Mouse (Mus musculus) macrophage (primary cell): ENCODE data around the gene Padi1. TPM values are rescaled to one million over a fixed set of nuclear protein-coding genes. Genes with fewer than 3 reads are reported as not detected.

Source experiments
- H3K27ac ChIP-seq: fragments of 350-480 bp; formaldehyde crosslinking; 2 replicates; pipeline ENCODE4 v1.9.0; 2021
- H3K36me3 ChIP-seq: fragments of 350-480 bp; formaldehyde crosslinking; 2 replicates; pipeline ENCODE4 v1.9.0; 2021; ENCODE audit errors: inconsistent target
- H3K4me3 ChIP-seq: fragments of 350-480 bp; formaldehyde crosslinking; 2 replicates; pipeline ENCODE4 v1.9.0; 2021; ENCODE audit errors: inconsistent target
- H3K79me2 ChIP-seq: fragments of 350-480 bp; formaldehyde crosslinking; 2 replicates; pipeline ENCODE4 v1.9.0; 2021; ENCODE audit errors: inconsistent target
- WGBS: methylation state at CpG from one replicate; pipeline ENCODE4 v1.1.7; 2026; ENCODE audit warnings: inconsistent platforms; ENCODE audit not compliant: missing documents; 5-methylcytosine and 5-hydroxymethylcytosine counted together
- polyA plus RNA-seq: library from polyadenylated mRNA; stranded (reverse); fragments of 250-400 nt; gene quantifications from 3 replicates; pipeline ENCODE4 v1.2.4, GENCODE M21; 2018; ENCODE audit warnings: inconsistent platforms

The Padi1 gene
- polyA plus RNA-seq, 1 experiment from 2014 or later: not detected

DNA sequence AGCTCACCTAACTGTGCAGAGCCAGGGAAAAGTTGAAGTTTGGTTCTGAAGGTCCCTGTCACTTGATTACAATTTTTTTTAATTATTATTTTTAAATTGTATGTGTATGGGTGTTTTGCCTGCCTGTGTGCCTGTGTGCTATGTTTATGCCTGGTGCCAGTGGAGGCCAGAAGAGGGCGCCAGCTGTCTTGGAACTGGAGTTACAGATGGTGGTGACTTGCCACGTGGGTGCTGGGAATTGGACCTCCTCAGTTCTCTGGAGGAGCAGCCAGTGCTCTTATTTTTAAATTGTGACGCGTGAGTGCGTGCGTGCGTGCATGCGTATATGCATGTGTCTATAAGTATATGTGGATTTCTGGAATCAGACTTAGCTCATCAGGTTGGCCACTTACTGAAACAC, 28.2 kb downstream of the Padi1 start:
- no peaks in the 10 kb centered on the region for H3K79me2 ChIP-seq
- WGBS: 94% methylated on average over 8 of the region's 8 CpGs
- H3K36me3 ChIP-seq: no peaks in the 10 kb centered on the region
- H3K4me3 ChIP-seq: no peak overlapping the region
- no peak overlapping the region for H3K27ac ChIP-seq

DNA sequence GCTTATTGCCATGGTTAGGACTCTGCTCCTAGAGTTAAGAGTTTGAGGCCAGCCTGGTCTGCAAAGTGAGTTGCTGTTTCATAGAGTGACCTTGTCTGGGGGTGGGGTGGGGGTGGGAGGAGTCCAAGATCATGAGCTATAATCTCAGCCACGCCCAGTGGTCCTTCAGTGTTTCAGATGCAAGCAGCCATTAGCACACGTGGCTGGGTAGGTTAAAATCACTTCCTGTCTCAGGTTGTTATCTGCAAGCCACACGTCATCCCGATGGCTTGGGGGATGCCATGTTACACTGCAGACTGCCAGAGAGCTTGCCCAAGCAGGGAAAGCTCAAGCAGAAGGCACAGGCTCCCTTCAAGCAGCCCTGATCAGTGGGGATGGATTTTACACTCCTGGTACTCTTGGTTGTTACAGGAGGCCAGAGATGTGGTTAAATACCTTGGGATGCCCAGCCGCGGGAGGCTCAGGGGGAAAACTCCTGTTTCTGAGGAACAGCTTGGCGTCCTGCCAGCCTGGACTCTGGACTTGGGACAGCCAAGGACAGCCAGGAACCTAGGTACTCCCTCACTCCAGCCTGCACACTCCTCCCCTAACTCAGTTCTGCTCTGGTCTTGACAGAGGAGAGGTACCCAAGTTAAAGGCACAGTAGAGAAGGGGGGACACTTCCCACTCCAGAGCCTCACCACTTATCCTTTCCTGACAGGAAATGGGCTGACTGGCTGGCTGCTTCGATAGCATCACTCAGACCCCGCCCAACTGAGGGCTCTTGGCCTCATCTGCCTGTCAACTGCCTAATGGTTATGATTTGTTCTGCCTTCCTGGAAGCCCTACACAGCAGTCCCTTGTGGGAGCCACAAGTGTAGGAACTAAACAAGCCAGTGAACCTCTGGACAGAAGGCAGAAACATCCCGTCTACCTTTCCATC, 29.3 kb downstream of the Padi1 start:
- Histone ChIP-seq H3K4me3 (no peak overlapping the region), H3K79me2 (no peaks in the 10 kb centered on the region), H3K36me3 (no peaks in the 10 kb centered on the region), H3K27ac (no peak overlapping the region)
- WGBS: 11% methylated on average over 10 of the region's 10 CpGs

DNA sequence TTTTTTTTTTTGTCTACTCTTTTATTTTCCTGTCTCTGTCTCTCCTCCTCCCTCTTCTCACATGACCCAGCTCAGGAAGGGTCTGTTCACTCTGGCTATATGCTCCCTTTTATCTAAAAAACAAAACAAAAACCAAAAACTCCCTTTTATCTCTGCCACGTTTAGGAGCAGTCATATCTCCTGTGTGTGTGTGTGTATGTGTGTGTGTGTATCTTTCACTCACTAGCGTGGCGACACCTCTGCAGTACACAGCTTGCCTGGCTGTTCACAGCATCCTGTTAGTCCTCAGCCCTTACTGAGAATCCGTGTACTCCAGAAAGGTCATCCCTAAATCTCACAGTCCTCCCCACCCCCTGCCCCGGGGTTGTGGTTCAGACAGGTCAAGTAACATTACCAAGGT, 30.1 kb downstream of the Padi1 start:
- no peaks in the 10 kb centered on the region for H3K79me2 ChIP-seq
- WGBS: 60% methylated on average over 5 of the region's 5 CpGs

DNA sequence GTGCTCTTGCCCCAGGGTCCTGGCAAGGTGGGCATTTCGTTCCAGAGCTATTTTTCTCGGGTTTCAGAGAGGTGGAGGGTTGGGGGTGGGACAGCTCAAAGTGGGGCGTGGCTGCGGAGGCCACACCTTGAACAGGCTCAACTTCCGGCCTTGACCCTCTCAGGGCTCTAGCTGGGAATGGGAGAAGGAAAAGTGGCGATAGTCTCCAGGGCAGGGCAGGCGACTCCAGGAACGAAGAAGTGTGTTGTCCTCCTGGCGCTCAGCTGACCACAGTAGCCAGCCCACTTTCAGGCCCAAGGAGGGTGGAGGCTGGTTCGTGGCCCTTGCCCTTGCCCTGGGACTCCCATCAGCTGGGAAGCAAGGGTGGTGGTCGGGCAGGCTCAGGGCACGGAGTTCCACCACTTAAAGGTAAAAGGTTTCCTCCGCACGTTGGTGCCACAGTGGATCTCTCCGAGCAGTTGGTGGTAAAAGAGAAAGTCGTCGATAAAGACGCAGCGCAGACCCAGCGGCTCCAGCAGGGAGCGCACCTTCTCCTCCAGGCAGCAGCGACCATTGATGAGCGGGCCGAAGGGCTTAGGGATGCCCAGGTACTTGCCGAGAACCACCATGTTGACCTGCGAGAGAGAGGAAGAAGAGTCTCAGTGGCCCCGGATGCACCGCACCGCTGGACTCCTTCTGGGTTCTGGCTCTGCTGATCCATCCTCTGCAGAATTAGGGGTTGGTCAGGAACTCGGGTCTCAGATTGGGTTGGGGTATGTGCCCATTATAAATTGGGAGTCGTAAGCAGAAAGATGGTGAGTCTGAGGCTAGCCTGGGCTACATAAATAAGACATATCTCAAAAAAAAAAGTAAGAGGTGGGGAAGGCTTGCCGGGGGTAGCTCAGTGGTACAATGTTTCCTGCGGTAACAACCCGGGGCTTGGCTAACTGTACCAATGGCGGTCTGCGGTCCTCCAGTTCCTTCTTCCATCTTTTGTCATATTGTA, 31.0 kb downstream of the Padi1 start:
- Histone ChIP-seq H3K4me3 (peak overlapping the region; percentile 34), H3K36me3 (no peaks in the 10 kb centered on the region), H3K79me2 (no peaks in the 10 kb centered on the region), H3K27ac (no peak overlapping the region)
- 17% methylated on average over 35 of the region's 36 CpGs for WGBS

More for the DNA sequence above, 30.1 kb downstream of the Padi1 start:
- H3K27ac ChIP-seq: no peak overlapping the region
- H3K4me3 ChIP-seq: no peak overlapping the region
- no peaks in the 10 kb centered on the region for H3K36me3 ChIP-seq

DNA sequence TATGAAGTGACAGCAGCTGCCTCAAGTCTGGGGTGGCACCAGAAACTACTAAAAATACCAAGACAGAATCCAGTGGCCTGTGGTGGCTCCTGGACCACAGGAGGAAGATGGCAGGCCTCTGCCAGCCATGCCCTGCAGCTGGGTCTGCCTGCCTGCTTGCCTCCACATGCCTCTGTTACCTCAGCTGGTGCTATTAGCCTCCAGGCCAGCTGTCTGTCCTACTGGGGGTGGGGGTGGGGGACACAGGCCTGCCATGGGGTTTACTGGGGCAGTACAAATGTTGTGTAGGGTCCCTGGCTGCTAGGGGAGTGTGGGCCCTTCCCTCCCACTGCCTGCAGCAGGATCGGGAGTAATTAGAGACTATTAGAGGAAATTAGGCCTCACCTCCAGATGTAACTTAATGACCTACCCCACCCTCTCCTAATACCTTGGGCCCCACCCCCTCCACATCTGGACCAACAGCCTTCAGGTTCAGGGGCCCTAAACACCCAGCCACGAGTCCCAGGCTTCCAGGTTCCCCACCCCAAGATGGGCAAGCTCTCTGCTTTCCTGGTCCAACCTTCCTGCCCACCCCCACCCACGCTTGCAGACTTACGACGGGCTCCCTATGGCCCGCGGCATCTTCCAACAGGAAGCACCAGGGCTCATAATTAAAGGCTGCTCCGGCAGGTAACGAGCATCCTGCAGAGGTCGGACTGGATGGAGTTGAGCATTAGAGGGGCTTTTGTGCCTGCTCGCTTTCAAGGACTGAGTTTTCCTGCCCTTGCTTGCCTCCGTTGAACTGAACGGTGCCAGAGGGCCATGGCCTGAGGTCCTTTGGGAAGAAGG, 32.0 kb downstream of the Padi1 start:
- Histone ChIP-seq H3K4me3 (no peak overlapping the region), H3K79me2 (no peaks in the 10 kb centered on the region), H3K36me3 (no peaks in the 10 kb centered on the region), H3K27ac (no peak overlapping the region)
- 57% methylated on average over 13 of the region's 13 CpGs for WGBS

DNA sequence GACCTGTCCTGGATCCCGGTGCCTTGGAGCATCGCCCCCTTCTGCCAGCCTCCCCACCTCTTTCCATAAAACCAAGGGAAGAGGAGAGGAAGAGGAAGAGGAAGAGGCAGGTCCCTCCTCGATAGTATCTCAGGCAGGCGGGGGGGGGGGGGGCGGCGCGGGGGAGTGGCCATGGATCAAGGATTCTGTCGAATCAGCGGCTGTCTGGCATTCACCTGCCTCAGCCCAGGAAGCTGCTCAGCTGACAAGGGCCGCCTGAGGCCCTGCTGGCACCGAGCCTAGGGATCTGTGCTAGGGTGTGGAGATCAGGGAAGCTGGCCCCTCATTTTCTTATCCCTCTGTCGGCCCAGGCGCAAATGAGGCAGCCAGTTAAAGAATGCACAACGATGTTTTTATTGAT, 33.0 kb downstream of the Padi1 start:
- Histone ChIP-seq H3K4me3 (no peak overlapping the region), H3K36me3 (no peaks in the 10 kb centered on the region), H3K27ac (no peak overlapping the region), H3K79me2 (no peaks in the 10 kb centered on the region)
- 48% methylated on average over 8 of the region's 14 CpGs for WGBS

DNA sequence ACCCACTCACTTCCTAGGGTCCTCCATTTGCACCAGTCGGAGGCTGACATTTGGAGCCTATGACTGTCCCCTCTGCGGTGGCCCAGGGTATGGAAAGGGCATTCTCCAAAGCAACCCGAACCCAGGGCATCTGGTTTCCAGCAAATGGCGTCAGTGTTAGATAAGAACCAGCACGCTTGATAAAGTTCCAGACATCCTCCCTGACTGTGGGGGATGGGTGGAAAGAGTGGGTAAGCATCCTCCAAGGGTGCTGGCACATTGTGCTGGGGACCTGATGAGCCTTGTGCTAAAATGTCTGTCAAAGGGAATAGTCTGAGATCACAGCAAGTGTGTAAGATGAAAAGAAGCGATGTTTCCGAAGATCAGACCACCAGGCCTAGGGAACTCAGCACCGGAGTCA, 33.4 kb downstream of the Padi1 start:
- 83% methylated on average over 7 of the region's 8 CpGs for WGBS
- Histone ChIP-seq H3K4me3 (no peak overlapping the region), H3K27ac (no peak overlapping the region)

DNA sequence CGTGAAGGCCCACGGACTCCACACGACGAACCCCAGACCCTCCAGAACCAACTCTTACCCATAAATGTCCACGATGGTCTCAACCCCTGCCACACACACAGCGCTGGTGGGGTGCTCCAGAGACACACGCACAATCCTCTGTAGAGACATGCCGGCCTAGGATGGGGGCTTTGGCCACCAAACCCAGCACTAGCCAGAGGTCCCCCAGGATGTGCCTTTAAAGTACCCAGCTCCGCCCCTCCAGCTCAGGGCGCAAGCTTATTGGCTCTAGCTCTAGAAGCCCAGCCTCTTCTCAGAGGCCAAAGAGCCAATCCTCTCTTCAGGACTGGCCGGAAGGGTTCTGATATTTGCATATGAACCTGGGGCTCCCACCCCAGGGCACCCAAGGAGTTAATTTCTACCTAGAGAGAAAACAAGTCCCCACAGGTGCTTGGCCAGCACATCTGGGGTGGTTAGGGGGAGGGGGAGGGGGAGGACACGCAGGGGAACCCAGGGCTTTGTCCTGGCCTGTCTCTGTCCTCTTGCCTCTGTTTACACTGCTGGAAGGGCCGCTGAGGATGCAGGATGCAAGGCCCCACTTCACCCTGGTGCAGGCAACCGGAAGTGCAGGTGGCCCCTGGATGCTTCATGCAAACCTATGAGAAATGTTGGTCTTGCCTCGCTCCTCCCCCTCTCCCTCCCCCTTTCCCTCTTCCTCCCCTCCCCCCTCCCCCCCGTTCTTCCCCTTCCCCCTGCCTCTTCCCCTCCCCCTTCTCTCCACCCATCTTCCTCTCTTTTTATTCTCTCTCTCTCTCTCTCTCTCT, 34.9 kb downstream of the Padi1 start, which contains the start of gene Padi3:
Gene Padi3 (minus strand): TSS at position 191 of the 803 bp plus-strand sequence.
- Histone ChIP-seq H3K79me2 (no peaks in the 10 kb centered on the region), H3K27ac (no peak within 1 kb of the TSS)
- 80% methylated on average over 15 of the region's 16 CpGs for WGBS

More for the DNA sequence above, 33.4 kb downstream of the Padi1 start:
- no peaks in the 10 kb centered on the region for H3K79me2 ChIP-seq
- H3K36me3 ChIP-seq: no peaks in the 10 kb centered on the region

DNA sequence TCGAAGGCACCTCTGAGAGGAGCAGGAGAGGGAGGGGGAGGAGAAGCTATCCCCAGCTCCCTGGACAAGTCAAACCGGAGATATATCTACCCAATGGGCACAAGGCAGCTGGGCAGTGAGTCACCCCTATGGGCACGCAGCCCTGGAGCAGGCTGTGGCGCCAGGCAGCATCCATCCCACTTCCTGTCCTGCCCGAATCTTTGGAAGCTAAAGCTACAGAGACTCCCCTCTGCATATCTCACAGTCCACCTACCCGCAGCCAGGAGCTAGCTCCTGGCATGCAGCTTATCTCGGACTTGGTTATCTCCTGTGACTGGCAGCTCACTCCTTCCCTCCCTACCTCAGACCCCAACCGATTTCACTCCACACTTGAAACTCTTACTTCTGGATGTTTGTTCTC, 36.5 kb downstream of the Padi1 start:
- no peaks in the 10 kb centered on the region for H3K79me2 ChIP-seq
- 70% methylated on average over 8 of the region's 8 CpGs for WGBS
- H3K36me3 ChIP-seq: no peaks in the 10 kb centered on the region
- H3K27ac ChIP-seq: no peak overlapping the region
- H3K4me3 ChIP-seq: no peak overlapping the region

More for the DNA sequence above, 34.9 kb downstream of the Padi1 start, which contains the start of gene Padi3:
- H3K36me3 ChIP-seq: no peaks in the 10 kb centered on the region
- H3K4me3 ChIP-seq: no peak within 1 kb of the TSS

DNA sequence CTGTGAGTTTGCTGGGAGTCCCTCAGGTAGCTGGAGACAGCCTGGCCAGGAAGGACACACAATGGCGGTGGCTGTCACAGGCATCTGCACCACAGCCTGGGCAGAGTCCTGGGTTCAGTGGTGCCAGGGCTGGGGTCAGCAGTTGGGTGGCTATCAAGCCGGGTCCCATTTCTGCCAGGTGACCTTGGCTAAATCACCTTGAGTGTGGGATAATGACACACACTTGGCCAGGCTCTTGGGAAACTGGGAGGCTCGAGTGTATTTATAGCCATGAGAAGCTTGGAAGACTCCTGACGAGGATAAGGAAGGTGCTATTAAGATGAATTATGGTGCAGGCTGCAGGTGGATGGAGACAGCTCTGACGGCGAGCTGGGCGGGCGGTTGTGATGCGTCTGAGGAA, 41.0 kb downstream of the Padi1 start:
- Histone ChIP-seq H3K36me3 (no peaks in the 10 kb centered on the region), H3K79me2 (no peaks in the 10 kb centered on the region), H3K27ac (no peak overlapping the region), H3K4me3 (no peak overlapping the region)
- 93% methylated on average over 9 of the region's 9 CpGs for WGBS

DNA sequence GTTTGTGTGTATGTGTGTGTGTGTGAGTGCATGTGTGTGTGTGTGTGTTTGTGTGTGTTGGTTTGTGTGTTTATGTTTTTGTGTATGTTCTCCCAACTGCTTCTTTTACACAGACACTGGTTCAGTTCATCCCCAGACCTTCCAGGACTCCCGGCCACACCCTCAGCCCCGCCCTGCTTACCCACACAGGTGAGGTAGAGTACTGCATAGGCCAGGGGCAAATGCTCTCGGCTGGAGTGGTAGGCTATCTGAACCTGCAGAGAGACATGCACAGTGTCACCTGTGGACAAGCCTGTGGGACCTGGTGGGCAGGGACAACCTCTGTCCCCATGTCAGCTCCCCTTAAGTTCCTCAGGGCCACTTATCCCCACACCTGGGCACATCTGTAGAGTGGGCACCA, 44.2 kb downstream of the Padi1 start:
- 86% methylated on average over 3 of the region's 3 CpGs for WGBS
- H3K27ac ChIP-seq: no peak overlapping the region
- H3K36me3 ChIP-seq: no peaks in the 10 kb centered on the region
- no peak overlapping the region for H3K4me3 ChIP-seq
- H3K79me2 ChIP-seq: no peaks in the 10 kb centered on the region

DNA sequence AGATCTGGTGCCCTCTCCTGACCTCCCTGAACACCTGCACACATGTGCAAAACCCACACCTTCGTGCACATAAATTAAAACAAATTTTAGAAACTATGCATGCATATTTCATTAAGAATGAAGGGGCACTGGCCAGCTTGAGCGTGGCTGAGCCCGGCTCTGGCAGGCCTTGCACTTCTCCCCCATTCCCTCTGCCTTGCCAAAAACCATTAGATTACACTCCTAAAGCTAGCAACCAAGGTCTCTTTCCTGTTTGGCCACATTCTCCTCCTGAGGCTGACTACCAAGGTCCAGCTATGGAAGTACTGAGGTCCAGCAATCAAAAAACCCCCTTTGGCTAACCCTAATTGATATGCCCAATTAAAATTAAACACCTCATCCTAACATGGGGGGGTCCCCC, 48.8 kb downstream of the Padi1 start:
- H3K27ac ChIP-seq: no peak overlapping the region
- no peaks in the 10 kb centered on the region for H3K79me2 ChIP-seq
- 82% methylated on average over 3 of the region's 3 CpGs for WGBS
- no peaks in the 10 kb centered on the region for H3K36me3 ChIP-seq
- no peak overlapping the region for H3K4me3 ChIP-seq

DNA sequence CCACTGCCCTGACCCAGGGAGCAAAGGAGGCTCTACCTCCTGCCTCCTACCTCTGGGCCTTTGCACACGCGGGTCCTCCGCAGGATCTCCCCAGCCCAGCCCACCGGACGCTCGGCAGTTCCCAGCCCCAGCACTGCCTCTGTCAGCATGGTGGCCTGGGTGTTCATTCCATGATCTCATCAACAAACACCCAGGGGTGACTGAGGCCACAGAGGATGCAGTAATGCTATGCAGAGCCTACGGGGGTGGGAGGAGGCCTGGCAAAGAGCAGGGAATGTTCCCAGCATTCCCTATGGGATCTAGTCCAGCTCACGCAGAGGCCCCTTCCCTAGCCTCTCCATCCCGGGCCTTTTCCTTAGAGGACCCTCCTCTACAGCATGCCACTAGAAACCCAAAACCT, 50.9 kb downstream of the Padi1 start:
- WGBS: 89% methylated on average over 9 of the region's 9 CpGs
- H3K27ac ChIP-seq: no peak overlapping the region
- H3K4me3 ChIP-seq: no peak overlapping the region
- no peaks in the 10 kb centered on the region for H3K36me3 ChIP-seq
- H3K79me2 ChIP-seq: no peaks in the 10 kb centered on the region
